Mouse (Mus musculus) hindbrain, embryonic 12.5 days (tissue): ENCODE results near the gene Mpzl2. TPM values are rescaled to one million over a fixed set of nuclear protein-coding genes. Genes with fewer than 3 reads are reported as not detected.
"Not testable (repeated sequence)": the region's sequence is repeated elsewhere in the genome, so short reads cannot be mapped to it uniquely, and the experiment has no call there.

Experiments used
- ATAC-seq: fragments of 200-750 bp; cut with Nextera tagmentation; 2 replicates; pipeline ENCODE4 v1.8.0; 2017; ENCODE audit warnings: moderate TSS enrichment; ENCODE audit not compliant: low FRiP score
- H3K27ac ChIP-seq: fragments of 300-500 bp; sonication (generic); 2 replicates; pipeline ENCODE4 v1.5.1; 2016; ENCODE audit warnings: mild to moderate bottlenecking
- H3K27me3 ChIP-seq: fragments of 300-500 bp; sonication (generic); 2 replicates; pipeline ENCODE4 v1.6.1; 2016; ENCODE audit warnings: mild to moderate bottlenecking
- H3K36me3 ChIP-seq: fragments of 300-500 bp; sonication (generic); 2 replicates; pipeline ENCODE4 v1.6.1; 2016; ENCODE audit warnings: mild to moderate bottlenecking
- H3K4me1 ChIP-seq: fragments of 300-500 bp; sonication (generic); 2 replicates; pipeline ENCODE4 v1.6.1; 2016
- H3K4me2 ChIP-seq: fragments of 300-500 bp; sonication (generic); replicated peaks from 2 replicates; pipeline ENCODE4 v1.6.1; 2016; ENCODE audit warnings: mild to moderate bottlenecking
- H3K4me3 ChIP-seq: fragments of 300-500 bp; sonication (generic); 2 replicates; pipeline ENCODE4 v1.5.1; 2016; ENCODE audit warnings: mild to moderate bottlenecking
- H3K9ac ChIP-seq: fragments of 300-500 bp; sonication (generic); 2 replicates; pipeline ENCODE4 v1.6.1; 2016; ENCODE audit warnings: mild to moderate bottlenecking, moderate library complexity
- H3K9me3 ChIP-seq: fragments of 300-500 bp; sonication (generic); replicated peaks from 2 replicates; pipeline ENCODE4 v1.6.1; 2016; ENCODE audit warnings: mild to moderate bottlenecking
- WGBS: fragments of 180-500 bp; shearing (Covaris S2); methylation state at CpG from one replicate; pipeline ENCODE4 v1.1.7; 2016; 5-methylcytosine and 5-hydroxymethylcytosine counted together
- polyA plus RNA-seq: library from polyadenylated mRNA; unstranded; fragments of >200 nt; fragmentation: Nextera tagmentation; extraction: Ambion mirVana; gene quantifications from 2 replicates; pipeline ENCODE4 v1.2.1, GENCODE M21; 2016

The Mpzl2 gene
- polyA plus RNA-seq, 1 experiment from 2014 or later: 7.0 TPM

GRCm38 (mm10) chr9:45010461-45010860 is 29.1 kb upstream of the Mpzl2 start:
- Histone ChIP-seq H3K4me3 (no peak overlapping the region), H3K4me2 (no peak overlapping the region), H3K9me3 (no peaks in the 10 kb centered on the region), H3K36me3 (no peaks in the 10 kb centered on the region), H3K4me1 (no peaks in the 10 kb centered on the region), H3K27me3 (no peaks in the 10 kb centered on the region; the same call in none of the 2 replicates), H3K27ac (no peak overlapping the region), H3K9ac (no peak overlapping the region)
- WGBS: 81% methylated on average over 4 of the region's 4 CpGs
- ATAC-seq: no peak

- no peak for ATAC-seq
- H3K4me1 ChIP-seq: no peaks in the 10 kb centered on the region
- H3K4me3 ChIP-seq: no peak overlapping the region
- H3K27ac ChIP-seq: no peak overlapping the region
- H3K9me3 ChIP-seq: no peaks in the 10 kb centered on the region
- no peak overlapping the region for H3K9ac ChIP-seq
- H3K4me2 ChIP-seq: no peak overlapping the region
- no peaks in the 10 kb centered on the region; the same call in none of the 2 replicates for H3K27me3 ChIP-seq
- 46% methylated on average over 6 of the region's 6 CpGs for WGBS
- H3K36me3 ChIP-seq: no peaks in the 10 kb centered on the region
Measured at GRCm38 (mm10) chr9:45011291-45011690, 28.3 kb upstream of the Mpzl2 start.

- Histone ChIP-seq H3K27me3 (no peaks in the 10 kb centered on the region; the same call in none of the 2 replicates), H3K9me3 (no peaks in the 10 kb centered on the region), H3K36me3 (no peaks in the 10 kb centered on the region), H3K9ac (no peak overlapping the region), H3K4me3 (no peak overlapping the region), H3K4me1 (no peaks in the 10 kb centered on the region), H3K4me2 (no peak overlapping the region), H3K27ac (no peak overlapping the region)
- 45% methylated on average over 2 of the region's 2 CpGs for WGBS
- no peak for ATAC-seq
Measured at GRCm38 (mm10) chr9:45014879-45015278, 24.7 kb upstream of the Mpzl2 start.

DNA sequence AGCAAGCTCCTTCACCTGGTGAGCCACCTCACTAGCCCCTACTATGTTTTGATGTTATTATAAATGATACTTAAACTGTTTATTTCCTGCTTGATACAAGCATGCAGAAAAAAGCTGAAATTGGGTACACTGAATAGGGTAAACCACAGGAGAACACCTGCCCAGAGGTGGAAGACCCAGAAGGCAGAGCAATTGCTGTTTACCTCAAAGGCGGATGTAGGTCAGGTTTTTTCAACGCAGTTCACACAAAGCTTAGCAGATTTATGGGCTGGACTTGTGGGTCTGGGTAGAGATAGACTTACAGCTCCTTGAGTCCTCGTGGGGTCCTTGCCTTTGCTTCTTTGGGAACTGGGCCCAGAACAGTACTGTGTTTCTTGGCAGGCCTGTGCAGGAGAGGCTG is 23.8 kb upstream of the Mpzl2 start:
- H3K4me1 ChIP-seq: no peaks in the 10 kb centered on the region
- 64% methylated on average over 3 of the region's 3 CpGs for WGBS

DNA sequence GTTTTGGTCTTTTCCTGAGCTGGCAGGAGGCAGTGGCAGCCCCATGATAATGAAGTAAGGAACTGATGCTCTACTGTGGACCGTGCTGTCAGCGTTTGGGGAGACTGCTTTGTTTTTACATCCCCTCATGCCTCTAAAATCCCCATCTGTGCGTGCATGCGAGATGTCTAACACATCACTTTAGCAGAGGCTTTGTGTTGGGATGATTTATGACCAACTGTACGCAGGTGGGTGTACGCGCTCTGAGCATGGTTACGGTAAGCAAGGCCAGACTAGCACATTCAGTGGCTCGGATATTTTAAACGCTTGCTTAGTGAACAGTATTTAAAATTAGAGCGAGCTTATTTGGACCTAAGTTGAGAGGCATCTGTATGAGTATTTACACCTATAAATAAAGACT is 21.6 kb upstream of the Mpzl2 start:
- WGBS: 85% methylated on average over 11 of the region's 11 CpGs
- H3K36me3 ChIP-seq: no peaks in the 10 kb centered on the region

More for the DNA sequence above, 23.8 kb upstream of the Mpzl2 start:
- Histone ChIP-seq H3K9ac (no peak overlapping the region), H3K27ac (no peak overlapping the region), H3K27me3 (no peaks in the 10 kb centered on the region; the same call in none of the 2 replicates), H3K4me2 (no peak overlapping the region), H3K36me3 (no peaks in the 10 kb centered on the region), H3K9me3 (no peaks in the 10 kb centered on the region), H3K4me3 (no peak overlapping the region)
- ATAC-seq: no peak

GRCm38 (mm10) chr9:45022800-45023199 is 16.8 kb upstream of the Mpzl2 start:
- Histone ChIP-seq H3K27ac (no peak overlapping the region), H3K4me2 (no peak overlapping the region), H3K9ac (no peak overlapping the region), H3K36me3 (no peaks in the 10 kb centered on the region), H3K4me3 (no peak overlapping the region), H3K4me1 (no peaks in the 10 kb centered on the region), H3K27me3 (no peaks in the 10 kb centered on the region), H3K9me3 (no peaks in the 10 kb centered on the region)
- 20% methylated on average over 3 of the region's 3 CpGs for WGBS
- ATAC-seq: no peak

More for the DNA sequence above, 21.6 kb upstream of the Mpzl2 start:
- Histone ChIP-seq H3K27ac (no peak overlapping the region), H3K9ac (no peak overlapping the region), H3K9me3 (no peaks in the 10 kb centered on the region), H3K4me2 (no peak overlapping the region), H3K27me3 (no peaks in the 10 kb centered on the region; the same call in 1 of the 2 replicates), H3K4me3 (no peak overlapping the region), H3K4me1 (no peaks in the 10 kb centered on the region)
- no peak for ATAC-seq

DNA sequence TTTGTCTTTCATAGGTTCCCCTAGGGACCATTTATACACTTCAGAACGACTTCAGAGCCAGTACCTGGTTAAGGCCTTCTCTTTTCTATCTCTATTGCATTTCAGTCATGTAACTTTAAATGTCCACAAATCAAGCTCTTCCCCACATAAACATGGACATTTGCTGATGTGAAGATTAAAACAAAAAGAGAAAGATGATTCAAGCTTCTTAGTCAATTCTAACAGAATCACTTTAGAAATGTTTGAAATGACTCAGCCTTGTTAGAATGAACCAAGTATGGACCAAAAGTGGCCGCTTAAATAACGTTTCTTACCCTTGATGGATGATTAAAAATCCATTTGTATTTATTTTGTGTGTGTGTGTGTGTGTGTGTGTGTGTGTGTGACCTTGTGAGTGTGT is 16.0 kb upstream of the Mpzl2 start:
- ATAC-seq: no peak
- no peak overlapping the region for H3K4me3 ChIP-seq
- no peak overlapping the region for H3K9ac ChIP-seq
- 59% methylated on average over 3 of the region's 3 CpGs for WGBS
- no peaks in the 10 kb centered on the region for H3K36me3 ChIP-seq
- no peaks in the 10 kb centered on the region for H3K4me1 ChIP-seq
- no peak overlapping the region for H3K27ac ChIP-seq
- H3K27me3 ChIP-seq: no peaks in the 10 kb centered on the region
- no peak overlapping the region for H3K4me2 ChIP-seq
- no peaks in the 10 kb centered on the region for H3K9me3 ChIP-seq

GRCm38 (mm10) chr9:45024187-45024586 is 15.4 kb upstream of the Mpzl2 start:
- Histone ChIP-seq H3K36me3 (no peaks in the 10 kb centered on the region), H3K4me3 (no peak overlapping the region), H3K27ac (no peak overlapping the region), H3K4me2 (no peak overlapping the region), H3K4me1 (no peaks in the 10 kb centered on the region), H3K27me3 (no peaks in the 10 kb centered on the region), H3K9ac (no peak overlapping the region), H3K9me3 (no peaks in the 10 kb centered on the region)
- no peak for ATAC-seq
- 79% methylated on average over 2 of the region's 2 CpGs for WGBS

GRCm38 (mm10) chr9:45027376-45027775 is 12.2 kb upstream of the Mpzl2 start:
- no peak overlapping the region for H3K4me2 ChIP-seq
- no peak overlapping the region for H3K27ac ChIP-seq
- H3K9me3 ChIP-seq: no peaks in the 10 kb centered on the region
- no peaks in the 10 kb centered on the region for H3K4me1 ChIP-seq
- no peak for ATAC-seq
- peaks cover 5% of the 10 kb centered on the region; the same call in 1 of the 2 replicates for H3K27me3 ChIP-seq
- H3K36me3 ChIP-seq: no peaks in the 10 kb centered on the region
- WGBS: 80% methylated on average over 8 of the region's 8 CpGs
- H3K9ac ChIP-seq: no peak overlapping the region
- H3K4me3 ChIP-seq: no peak overlapping the region

DNA sequence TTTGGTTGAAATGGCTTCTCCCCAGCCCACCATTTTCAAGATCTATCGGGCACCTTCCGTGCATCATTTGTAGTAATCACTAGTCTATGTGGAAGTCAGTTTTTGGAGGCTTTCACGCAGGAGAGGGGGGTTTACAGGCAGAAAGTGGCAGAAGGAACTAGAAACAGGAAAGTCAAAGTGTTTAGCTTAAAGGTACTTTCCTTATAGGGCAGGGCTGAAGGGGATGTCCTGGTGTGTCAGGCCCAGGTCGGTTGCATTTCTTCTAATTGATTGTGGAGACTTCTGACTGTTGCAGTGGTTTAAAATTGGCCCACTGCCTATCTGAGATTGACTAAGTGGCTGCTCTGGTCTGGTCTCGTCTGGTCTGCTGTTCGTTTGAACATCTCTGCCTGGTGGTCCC is 9.3 kb upstream of the Mpzl2 start:
- no peaks in the 10 kb centered on the region for H3K36me3 ChIP-seq
- peaks cover 5% of the 10 kb centered on the region; the same call in 1 of the 2 replicates for H3K27me3 ChIP-seq
- WGBS: 74% methylated on average over 6 of the region's 6 CpGs
- no peak for ATAC-seq
- no peak overlapping the region for H3K4me3 ChIP-seq
- no peak overlapping the region for H3K9ac ChIP-seq
- no peak overlapping the region for H3K4me2 ChIP-seq
- no peaks in the 10 kb centered on the region for H3K4me1 ChIP-seq
- no peak overlapping the region for H3K27ac ChIP-seq
- no peaks in the 10 kb centered on the region for H3K9me3 ChIP-seq

DNA sequence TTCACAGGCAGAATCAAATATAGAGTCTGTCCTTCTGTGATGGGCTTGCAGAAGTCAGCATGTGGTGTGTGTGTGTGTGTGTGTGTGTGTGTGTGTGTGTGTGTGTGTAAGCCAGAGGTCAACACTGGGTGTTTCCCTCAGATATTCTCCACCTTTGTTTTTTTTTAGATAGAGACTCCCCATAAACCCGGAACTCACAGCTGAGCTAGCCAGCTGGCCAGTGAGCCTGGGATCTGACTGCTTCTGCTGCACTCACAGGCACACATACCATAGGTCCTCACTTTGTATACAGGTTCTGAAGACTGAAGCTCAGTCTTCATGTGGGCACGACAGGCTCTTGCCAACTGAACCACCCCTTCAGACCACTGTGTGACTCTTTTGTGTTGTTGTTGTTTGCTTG is 7.3 kb upstream of the Mpzl2 start:
- H3K27me3 ChIP-seq: peaks cover 5% of the 10 kb centered on the region; the same call in 1 of the 2 replicates
- H3K27ac ChIP-seq: no peak overlapping the region
- no peak overlapping the region for H3K4me3 ChIP-seq
- H3K4me2 ChIP-seq: no peak overlapping the region
- no peaks in the 10 kb centered on the region for H3K4me1 ChIP-seq
- no peak overlapping the region for H3K9ac ChIP-seq
- no peaks in the 10 kb centered on the region for H3K9me3 ChIP-seq
- no peak for ATAC-seq
- 73% methylated on average over 2 of the region's 2 CpGs for WGBS
- H3K36me3 ChIP-seq: no peaks in the 10 kb centered on the region

DNA sequence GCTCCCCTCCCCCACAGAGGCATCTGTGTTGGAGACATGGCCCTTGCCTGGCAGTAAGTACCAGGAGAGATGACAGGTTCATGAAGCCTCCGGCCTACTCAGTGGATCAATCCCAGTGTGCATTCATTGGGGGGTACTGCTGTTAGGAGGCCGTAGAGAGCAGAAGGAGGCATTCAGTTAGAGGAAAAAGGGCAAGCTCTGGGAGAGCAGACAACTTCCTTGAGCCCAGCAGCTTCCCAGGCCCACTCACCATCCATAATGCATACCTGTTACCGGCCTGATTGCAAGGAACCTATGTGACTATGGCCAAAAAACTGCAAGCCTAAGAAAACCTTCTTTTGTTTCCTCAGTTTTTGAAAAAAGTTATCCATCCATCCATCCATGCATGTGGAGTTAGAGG is 5.1 kb upstream of the Mpzl2 start:
- H3K9me3 ChIP-seq: no peaks in the 10 kb centered on the region
- no peak for ATAC-seq
- peaks cover 19% of the 10 kb centered on the region for H3K27me3 ChIP-seq
- H3K4me3 ChIP-seq: no peak overlapping the region
- no peaks in the 10 kb centered on the region for H3K36me3 ChIP-seq
- 81% methylated on average over 3 of the region's 3 CpGs for WGBS
- H3K27ac ChIP-seq: no peak overlapping the region
- no peaks in the 10 kb centered on the region for H3K4me1 ChIP-seq
- H3K9ac ChIP-seq: no peak overlapping the region
- H3K4me2 ChIP-seq: no peak overlapping the region

DNA sequence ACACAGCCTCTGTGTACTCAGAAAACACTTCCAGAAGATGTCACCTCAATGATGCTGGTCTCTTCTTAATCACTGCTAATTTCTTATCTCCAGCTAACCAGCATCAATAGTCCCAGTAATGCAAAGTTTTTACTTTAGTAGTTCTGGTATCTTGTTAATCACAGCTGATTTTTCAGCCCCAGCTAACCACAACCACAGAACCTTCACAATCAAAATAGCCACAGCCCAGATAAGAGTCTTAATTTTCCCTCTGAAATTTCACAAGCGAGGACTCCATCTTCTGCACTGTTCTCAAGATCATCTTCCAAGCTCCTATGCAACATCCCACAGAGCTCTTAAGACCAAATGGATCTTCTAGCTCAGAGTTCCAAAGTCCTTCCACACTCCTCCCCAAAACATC is 1.8 kb upstream of the Mpzl2 start:
- peaks cover 45% of the 10 kb centered on the region for H3K27me3 ChIP-seq
- WGBS: 88% methylated on average over 1 of the region's 1 CpGs
- ATAC-seq, H3K4me1 ChIP-seq, H3K4me3 ChIP-seq, H3K9ac ChIP-seq, H3K27ac ChIP-seq, H3K36me3 ChIP-seq, H3K4me2 ChIP-seq, H3K9me3 ChIP-seq: not testable (repeated sequence)
